Mouse (Mus musculus): ENCODE data around the gene Pdzd7. TPM values are rescaled to one million over a fixed set of nuclear protein-coding genes. Genes with fewer than 3 reads are reported as not detected.

The Pdzd7 gene
- total RNA-seq, 2 experiments from 2014 or later = 2.1 to 2.3 TPM

- no peak for DNase-seq (ENCODE audit: low spot score in 2 of 2)
Measured at GRCm38 (mm10) chr19:45014335-45014971, 31.1 kb downstream of the Pdzd7 start, which contains the start of gene Lzts2. Lzts2 (plus strand) TSS chr19:45014414.

DNA sequence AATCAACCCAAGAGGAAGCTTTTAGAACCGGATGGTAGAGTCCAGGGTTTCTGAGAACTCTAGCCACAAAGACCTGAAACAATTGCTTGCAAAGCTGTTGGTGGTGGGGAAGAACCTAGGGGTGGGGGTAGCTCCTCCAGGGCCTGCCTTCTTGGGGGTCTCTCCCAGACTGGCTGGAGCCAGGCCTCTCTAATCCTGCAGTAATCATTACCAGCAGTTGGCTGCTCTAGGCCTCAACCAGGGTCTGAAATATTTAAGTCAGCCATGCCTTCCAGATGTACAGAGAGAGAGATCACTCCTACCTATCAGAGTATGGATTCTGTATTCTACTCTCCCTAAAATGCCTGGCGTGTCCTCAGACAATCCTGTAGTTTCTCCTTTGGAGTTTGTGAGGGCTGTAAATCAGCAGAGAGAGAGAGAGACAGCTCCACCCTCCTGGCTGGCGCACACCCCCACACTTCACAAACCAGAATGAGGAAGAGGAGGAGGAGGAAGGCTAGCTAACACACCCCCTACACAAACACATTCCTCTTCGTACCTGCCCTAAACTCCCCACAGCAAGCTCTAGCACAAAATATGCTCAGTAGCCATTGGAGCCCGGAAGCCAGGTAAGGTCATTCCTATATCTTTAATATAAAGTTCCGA, 31.8 kb downstream of the Pdzd7 start:
- DNase-seq (ENCODE audit: low spot score in 2 of 2) = no peak

DNA sequence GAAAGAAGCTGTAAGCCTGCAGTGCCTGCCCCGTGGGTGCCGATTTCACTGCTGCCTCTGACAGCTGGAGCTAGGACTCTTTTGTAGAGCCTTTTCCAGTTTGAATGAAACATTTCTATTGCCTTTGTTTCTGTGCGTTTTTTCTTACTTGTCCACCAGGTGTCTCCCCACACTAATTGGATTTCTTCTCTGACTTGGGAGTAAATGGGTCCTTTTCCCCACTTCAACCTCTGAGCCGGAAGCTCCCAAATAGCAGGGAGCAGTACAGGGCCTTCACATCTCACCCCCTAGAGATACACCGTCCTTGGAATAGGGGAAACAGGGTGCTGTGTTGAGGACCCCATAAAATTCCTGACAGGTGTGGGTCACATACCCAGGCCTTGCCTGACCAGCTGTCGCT, 32.9 kb downstream of the Pdzd7 start:
- no peak for DNase-seq (ENCODE audit: low spot score in 2 of 2)

DNA sequence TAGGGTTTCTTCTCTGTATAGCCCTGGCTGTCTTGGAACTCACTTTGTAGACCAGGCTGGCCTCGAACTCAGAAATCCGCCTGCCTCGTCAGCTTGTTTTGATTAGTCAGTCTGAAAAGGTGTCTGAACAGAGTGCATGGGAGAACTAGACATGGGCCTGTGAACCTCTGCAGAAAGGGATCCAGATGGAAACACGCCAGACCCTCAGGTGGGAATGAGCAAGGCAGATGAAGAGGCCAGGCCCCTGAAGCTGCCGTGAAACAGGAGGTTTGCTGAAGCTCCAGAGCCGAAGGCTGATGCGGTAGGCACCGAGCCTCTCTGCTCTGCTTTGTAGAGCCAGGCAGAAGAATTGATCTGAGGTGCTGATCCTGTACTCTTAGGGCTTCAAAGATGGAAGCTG, 33.3 kb downstream of the Pdzd7 start:
- no peak for DNase-seq (ENCODE audit: low spot score in 2 of 2)

DNA sequence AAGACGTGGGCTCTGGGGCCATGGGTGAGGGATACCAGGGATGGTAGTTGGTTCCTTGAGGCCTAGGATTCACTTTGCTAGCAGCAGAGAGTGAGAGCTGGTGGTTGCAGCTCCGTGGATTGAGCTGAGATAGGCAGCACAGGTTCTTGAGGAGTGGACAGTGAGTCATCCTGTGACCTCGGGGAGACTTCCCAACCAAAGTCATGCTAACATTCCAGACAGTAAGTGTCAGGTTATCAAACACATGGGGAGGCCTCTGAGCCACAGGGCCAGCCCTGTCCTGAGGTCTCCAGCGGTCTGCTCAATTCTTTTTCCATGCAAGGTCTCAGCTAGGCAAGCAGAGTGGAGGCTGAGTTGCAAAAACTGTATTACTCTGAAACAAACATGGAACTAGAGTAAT, 34.9 kb downstream of the Pdzd7 start:
- DNase-seq (ENCODE audit: low spot score in 2 of 2) = no peak

GRCm38 (mm10) chr19:45007425-45008191, 37.9 kb downstream of the Pdzd7 start:
- no peak for DNase-seq (ENCODE audit: low spot score in 2 of 2)

- DNase-seq (ENCODE audit: low spot score in 2 of 2) = no peak
Measured at GRCm38 (mm10) chr19:45007021-45007420, 38.5 kb downstream of the Pdzd7 start.

DNA sequence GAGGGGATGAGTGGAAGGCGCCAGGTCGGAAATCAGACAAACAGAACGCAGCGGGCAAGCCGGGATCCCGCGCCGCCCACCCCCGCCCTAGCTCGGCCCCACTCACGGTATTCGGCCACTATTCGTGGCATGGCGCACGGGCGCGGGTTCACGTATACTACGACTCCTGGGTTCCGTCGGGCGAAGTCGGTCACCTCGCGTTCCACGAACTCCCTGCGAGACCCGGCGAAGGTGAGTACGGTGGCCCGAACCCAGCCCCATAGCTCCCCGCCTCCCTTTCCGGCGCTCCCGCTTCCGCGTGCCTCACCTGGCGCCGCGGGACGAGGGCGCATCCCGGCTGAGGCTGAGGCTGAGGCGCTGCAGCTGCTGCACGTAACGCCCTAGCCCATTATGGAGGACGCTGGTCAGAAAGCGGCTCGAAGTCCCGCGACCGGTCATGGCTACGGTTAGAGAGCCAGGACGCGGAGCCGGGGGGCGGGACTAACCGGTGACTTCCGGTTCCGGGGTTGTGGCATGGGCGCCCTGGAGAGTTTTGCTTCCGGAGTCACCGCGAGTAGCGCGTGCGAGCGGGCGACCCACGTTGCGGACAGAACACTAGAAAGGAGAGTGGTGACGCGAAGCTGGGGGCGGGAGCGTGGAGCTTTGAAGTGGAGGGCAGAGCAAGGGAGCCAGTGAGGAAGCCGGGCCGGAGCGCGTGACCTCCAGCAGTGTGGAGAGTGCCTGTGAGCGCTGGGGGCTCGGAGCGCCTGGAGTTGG, 39.4 kb downstream of the Pdzd7 start, which contains the start of gene Mrpl43:
Gene Mrpl43 (minus strand): TSS at position 486 of the 756 bp plus-strand sequence.
- peak; percentile 94 to 96 for DNase-seq (ENCODE audit: low spot score in 2 of 2)

- DNase-seq (ENCODE audit: low spot score in 2 of 2) = no peak
Measured at GRCm38 (mm10) chr19:45005444-45005843, 40.1 kb downstream of the Pdzd7 start, which contains the start of gene Twnk. Twnk (plus strand) TSS chr19:45005663.

DNA sequence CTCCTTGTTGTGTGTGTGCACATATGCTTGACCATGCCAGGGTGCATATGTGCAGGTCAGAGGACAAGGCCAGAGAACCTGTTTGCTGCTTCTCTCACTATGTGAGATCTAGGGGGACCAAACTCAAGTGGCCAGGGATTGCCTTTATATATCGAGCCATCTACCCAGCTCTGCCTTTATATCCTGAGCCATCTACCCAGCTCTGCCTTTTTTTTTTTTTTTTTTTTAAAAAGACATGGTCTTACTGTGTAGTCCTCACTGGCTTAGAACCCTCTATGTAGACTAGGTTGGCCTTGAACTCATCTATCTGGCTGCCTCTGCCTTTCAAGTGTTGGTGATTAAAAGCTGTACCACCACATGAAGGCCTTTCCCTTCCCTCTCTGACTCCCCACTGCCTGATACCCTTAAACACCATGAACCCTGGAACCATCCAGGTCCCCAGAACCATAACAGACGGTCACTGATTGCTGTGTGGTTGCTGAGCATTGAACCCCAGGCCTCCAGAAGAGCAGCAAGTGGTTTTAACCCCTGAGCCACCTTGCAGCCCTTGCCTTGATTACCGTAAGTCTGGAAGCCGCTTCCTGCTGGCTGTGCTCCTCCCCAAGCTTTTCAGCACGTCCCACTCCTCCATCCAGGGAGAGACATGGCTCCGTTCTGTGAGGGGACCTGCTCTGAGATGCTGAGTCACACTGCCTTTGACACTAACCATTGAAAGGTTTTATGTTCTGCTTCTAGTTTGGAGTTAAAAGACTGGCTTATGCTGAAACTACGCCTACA, 41.6 kb downstream of the Pdzd7 start:
- no peak for DNase-seq (ENCODE audit: low spot score in 2 of 2)

GRCm38 (mm10) chr19:45002301-45002700, 43.2 kb downstream of the Pdzd7 start:
- no peak for DNase-seq (ENCODE audit: low spot score in 2 of 2)

DNA sequence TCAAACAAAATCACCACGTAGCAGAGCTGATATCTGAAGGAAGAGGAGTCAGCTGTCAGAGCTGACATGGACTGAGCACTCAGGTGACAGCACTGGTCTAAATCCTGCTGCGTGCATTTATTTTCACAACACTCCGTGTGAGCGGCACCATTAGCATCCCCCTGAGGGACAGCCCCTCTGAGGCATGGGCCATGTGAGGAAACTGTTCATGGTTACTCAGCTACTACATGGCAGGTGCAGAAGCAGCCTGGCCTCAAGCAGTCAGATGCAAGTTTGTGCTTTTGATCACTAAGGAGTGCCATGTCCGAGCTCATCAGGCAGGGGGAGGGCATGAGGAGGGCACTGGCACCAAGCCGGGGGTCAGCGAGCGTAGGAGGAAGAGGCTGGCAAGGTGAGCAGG, 45.9 kb downstream of the Pdzd7 start:
- DNase-seq (ENCODE audit: low spot score in 2 of 2) = no peak

GRCm38 (mm10) chr19:44997786-44998185, 47.7 kb downstream of the Pdzd7 start:
- DNase-seq (ENCODE audit: low spot score in 2 of 2) = no peak

GRCm38 (mm10) chr19:44992712-44993111, 52.8 kb downstream of the Pdzd7 start:
- DNase-seq (ENCODE audit: low spot score in 2 of 2) = no peak

DNA sequence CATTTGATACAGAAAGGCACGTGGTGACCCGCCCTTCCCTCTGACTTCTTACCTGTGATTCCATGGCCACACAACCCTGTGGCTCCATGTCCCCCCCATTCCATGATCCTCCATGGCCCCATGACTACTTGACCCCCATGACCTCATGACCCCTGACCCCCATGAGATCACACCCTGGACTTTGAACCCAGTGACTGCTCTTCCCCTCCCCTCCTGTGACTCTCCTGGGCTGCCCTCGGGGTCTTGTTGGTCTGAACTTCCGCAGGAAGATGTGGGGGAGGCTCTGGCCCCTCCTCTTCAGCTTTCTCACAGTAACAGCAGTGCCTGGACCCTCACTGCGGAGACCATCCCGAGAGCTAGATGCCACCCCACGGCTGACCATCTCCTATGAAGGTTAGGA, 53.3 kb downstream of the Pdzd7 start:
- DNase-seq (ENCODE audit: low spot score in 2 of 2) = no peak

DNA sequence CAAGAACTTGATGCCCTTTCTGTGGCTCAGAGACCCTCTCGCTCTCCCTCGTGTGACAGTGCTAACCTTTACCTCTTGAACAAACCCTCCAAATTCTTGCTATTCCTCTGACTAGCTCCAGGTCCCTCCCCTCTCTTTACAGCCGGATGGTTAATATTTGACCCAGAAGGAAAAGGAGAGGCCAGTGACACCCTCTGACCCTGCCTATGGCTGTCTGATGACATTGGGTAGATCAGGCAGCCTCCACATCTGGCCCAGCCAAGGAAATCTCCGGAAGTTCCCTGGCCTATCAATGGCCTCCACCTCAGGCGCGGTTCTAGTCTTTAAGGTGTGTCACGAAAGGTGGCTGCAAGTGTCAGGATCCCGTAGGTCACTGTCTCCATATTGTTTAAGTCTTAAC, 54.5 kb downstream of the Pdzd7 start:
- DNase-seq (ENCODE audit: low spot score in 2 of 2) = no peak

GRCm38 (mm10) chr19:44989567-44990495, 55.7 kb downstream of the Pdzd7 start:
- DNase-seq (ENCODE audit: low spot score in 2 of 2) = no peak

DNA sequence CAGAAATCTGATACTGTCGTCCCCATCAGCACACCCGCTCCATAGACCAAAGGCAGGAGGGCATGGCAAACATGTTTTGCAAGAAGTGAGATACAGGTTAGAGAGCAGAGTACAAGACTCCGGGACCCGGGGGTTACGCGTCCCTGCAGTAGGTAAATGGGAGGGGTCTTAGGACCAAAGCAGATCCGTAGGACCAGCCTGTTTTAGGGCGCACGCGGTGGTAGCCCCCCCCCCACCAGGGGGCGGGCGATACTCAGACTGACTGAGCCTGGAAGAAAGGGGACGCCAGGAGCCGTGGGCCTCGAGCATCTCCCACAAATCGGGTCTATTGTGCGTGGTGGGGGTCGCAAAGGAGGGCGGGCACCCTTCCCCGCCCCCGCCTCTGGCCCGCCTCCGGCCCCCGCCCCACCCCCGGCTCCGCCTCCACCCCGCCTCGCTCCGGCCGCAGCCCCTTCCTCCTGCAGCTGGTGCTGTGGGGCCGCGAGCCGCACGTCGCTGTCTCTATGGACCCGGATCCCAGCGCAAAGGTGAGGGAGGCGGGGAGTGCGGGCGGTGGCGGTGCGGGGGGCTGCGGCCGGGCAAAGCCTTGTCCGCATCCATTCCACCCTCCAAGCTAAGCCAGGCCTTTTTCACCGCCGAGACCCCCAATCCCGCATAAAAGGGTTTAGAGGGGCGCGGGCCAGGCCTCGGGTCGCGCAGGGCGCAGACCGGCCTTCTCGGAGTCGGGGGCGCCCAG, 56.5 kb downstream of the Pdzd7 start, which contains the start of gene Sema4g:
Gene Sema4g (plus strand): TSS at position 271 of the 736 bp plus-strand sequence.
- peak in 1 of 2 experiments; percentile 42 for DNase-seq (ENCODE audit: low spot score in 2 of 2)

- no peak for DNase-seq (ENCODE audit: low spot score in 2 of 2)
Measured at GRCm38 (mm10) chr19:44988321-44988720, 57.2 kb downstream of the Pdzd7 start.

Measured in layer of hippocampus, postnatal 14 days (tissue).